Mouse (Mus musculus) neural tube, embryonic 10.5 days (tissue): ENCODE data around the gene Trcg1.

Experiments used
- DNase-seq: peaks from one replicate; pipeline ENCODE4 v3.0.0-alpha.2; 2017; ENCODE audit warnings: low spot score; ENCODE audit errors: extremely low spot score

Gene Trcg1

GRCm38 (mm10) chr9:57232341-57232940, 3.9 kb upstream of the Trcg1 start:
- no peak for DNase-seq

GRCm38 (mm10) chr9:57233142-57233541, 3.2 kb upstream of the Trcg1 start:
- no peak for DNase-seq

GRCm38 (mm10) chr9:57233767-57234166, 2.6 kb upstream of the Trcg1 start:
- no peak for DNase-seq

GRCm38 (mm10) chr9:57237705-57238104, 1.3 kb downstream of the Trcg1 start:
- no peak for DNase-seq

- DNase-seq, result no peak
These were observed 1.9 kb downstream of the Trcg1 start for GRCm38 (mm10) chr9:57238220-57238619.

- no peak for DNase-seq
These were observed 4.8 kb downstream of the Trcg1 start for GRCm38 (mm10) chr9:57241111-57241510.

GRCm38 (mm10) chr9:57242916-57243315, 6.6 kb downstream of the Trcg1 start:
- DNase-seq, result no peak

GRCm38 (mm10) chr9:57244106-57244685, 7.8 kb downstream of the Trcg1 start:
- no peak for DNase-seq

- no peak for DNase-seq
These were observed 10.1 kb downstream of the Trcg1 start for GRCm38 (mm10) chr9:57246482-57246881.

GRCm38 (mm10) chr9:57247201-57247671, 10.9 kb downstream of the Trcg1 start:
- DNase-seq, result no peak

GRCm38 (mm10) chr9:57248030-57248942, 11.9 kb downstream of the Trcg1 start:
- DNase-seq, result no peak

- no peak for DNase-seq
These were observed 13.7 kb downstream of the Trcg1 start for GRCm38 (mm10) chr9:57250026-57250425.

GRCm38 (mm10) chr9:57251139-57251538, 14.8 kb downstream of the Trcg1 start:
- no peak for DNase-seq

GRCm38 (mm10) chr9:57254061-57254460, 17.7 kb downstream of the Trcg1 start:
- no peak for DNase-seq

GRCm38 (mm10) chr9:57254823-57255495, 18.6 kb downstream of the Trcg1 start:
- no peak for DNase-seq

- no peak for DNase-seq
These were observed 20.0 kb downstream of the Trcg1 start for GRCm38 (mm10) chr9:57256309-57256708.

GRCm38 (mm10) chr9:57256861-57257260, 20.5 kb downstream of the Trcg1 start:
- DNase-seq, result no peak

- DNase-seq, result no peak
These were observed 21.3 kb downstream of the Trcg1 start for GRCm38 (mm10) chr9:57257627-57258026.

- DNase-seq, result peak; percentile 90
These were observed 23.4 kb downstream of the Trcg1 start for GRCm38 (mm10) chr9:57259736-57260135.

- DNase-seq, result no peak
These were observed 24.6 kb downstream of the Trcg1 start for GRCm38 (mm10) chr9:57260940-57261339.

- DNase-seq, result peak; percentile 57
These were observed 25.2 kb downstream of the Trcg1 start for GRCm38 (mm10) chr9:57261516-57261912.
